Mouse (Mus musculus) central nervous system, embryonic 11.5 days (tissue): ENCODE results near the gene Plcg1. TPM values are rescaled to one million over a fixed set of nuclear protein-coding genes. Genes with fewer than 3 reads are reported as not detected.

Source experiments
- polyA plus RNA-seq: library from polyadenylated mRNA; depleted of rRNA; stranded (reverse); fragments of >200 nt; gene quantifications from 2 replicates; pipeline ENCODE4 v1.2.3, GENCODE M21; 2012; rRNA removed

Plcg1 gene
- polyA plus RNA-seq, result 137 and 142 TPM in 2 replicates

DNA sequence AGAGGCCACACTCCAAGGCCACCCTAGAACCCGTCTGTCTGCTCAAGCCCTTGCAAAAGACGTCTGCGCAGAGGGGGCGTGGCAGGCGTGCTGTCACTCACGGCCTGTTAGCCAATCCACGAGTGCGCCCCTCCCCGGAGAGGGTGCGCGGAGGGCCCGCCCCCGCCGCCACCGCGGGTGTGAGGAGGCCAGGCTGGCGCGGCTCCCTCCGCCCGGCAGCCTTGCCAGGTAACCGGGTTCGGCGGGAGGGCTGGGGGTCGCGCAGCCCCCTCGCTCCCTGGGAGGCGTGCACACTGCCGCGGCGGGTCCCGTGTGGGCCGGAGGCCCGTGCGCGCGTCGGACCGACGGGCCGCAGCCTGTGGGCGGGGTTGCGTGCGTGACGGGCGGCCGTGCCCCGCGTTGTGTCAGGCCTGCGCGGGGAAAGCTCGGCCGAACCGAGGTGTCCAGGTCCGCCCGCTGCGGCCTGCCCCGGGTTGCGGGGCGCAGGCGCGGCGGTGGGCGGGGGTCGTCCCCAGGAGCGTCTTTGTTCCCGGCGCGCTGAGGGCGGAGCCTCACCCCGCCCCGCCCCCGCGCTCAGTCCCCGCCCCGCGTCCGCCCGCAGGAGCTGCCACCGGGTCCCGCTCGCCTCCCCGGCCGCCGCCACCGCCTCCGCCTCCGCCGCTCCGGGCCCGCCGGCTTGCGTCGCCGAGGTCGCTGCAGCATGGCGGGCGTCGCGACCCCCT, at the start of gene Plcg1:
Gene Plcg1, plus strand, starts transcription at position 184 of the 722 bp plus-strand sequence.

Other genes starting within 250 kb of the Plcg1 start
- gene Top1, start 85.4 kb upstream of the Plcg1 start, polyA plus RNA-seq, result 84.4 and 101 TPM in 2 replicates
- gene Zhx3, start 141.7 kb downstream of the Plcg1 start, polyA plus RNA-seq, result 4.7 and 5.8 TPM in 2 replicates
- gene Lpin3, start 149.4 kb downstream of the Plcg1 start, polyA plus RNA-seq, result 0.71 and 0.89 TPM in 2 replicates
- gene Emilin3, start 181.0 kb downstream of the Plcg1 start, polyA plus RNA-seq, result 6.7 and 8.5 TPM in 2 replicates